Mouse (Mus musculus) layer of hippocampus, adult 18-20 months (tissue): ENCODE measurements at regions not wholly inside any gene's neighbourhood (a gene's known extent, or its start where the extent isn't known, plus 50 kb on each side); places are given as distances from the start of the nearest gene placed in this dataset.

Experiments
- DNase-seq, 2 experiments: peaks; one replicate each; pipeline ENCODE4 v3.0.0; 2022; ENCODE audit warnings: low spot score in 2 of 2

GRCm38 (mm10) chr5:91198620-91199019, 59.2 kb downstream of the Areg start:
- DNase-seq = peak; percentile 5 to 59

- no peak for DNase-seq
Observed at GRCm38 (mm10) chr5:91200448-91200847, 61.0 kb downstream of the Areg start.

GRCm38 (mm10) chr5:91204225-91205005, 65.0 kb downstream of the Areg start:
- DNase-seq = no peak

- no peak for DNase-seq
Observed at GRCm38 (mm10) chr5:91205350-91205880, 66.0 kb downstream of the Areg start.

GRCm38 (mm10) chr5:91206569-91207490, 67.4 kb downstream of the Areg start:
- DNase-seq = no peak

GRCm38 (mm10) chr5:91220174-91220573, 80.8 kb downstream of the Areg start:
- no peak for DNase-seq

- no peak for DNase-seq
Observed at GRCm38 (mm10) chr5:91241656-91242055, 102.3 kb downstream of the Areg start.

GRCm38 (mm10) chr5:91247444-91247843, 108.0 kb downstream of the Areg start:
- no peak for DNase-seq

GRCm38 (mm10) chr5:91261895-91262294, 122.5 kb downstream of the Areg start:
- no peak for DNase-seq

GRCm38 (mm10) chr5:91262526-91262925, 123.1 kb downstream of the Areg start:
- no peak for DNase-seq

- peak in 1 of 2 experiments; percentile 22 for DNase-seq
Observed at GRCm38 (mm10) chr5:91270747-91271146, 131.3 kb downstream of the Areg start.

GRCm38 (mm10) chr5:91271416-91271815, 131.4 kb downstream of the Btc start:
- no peak for DNase-seq

- no peak for DNase-seq
Observed at GRCm38 (mm10) chr5:91274411-91274810, 128.4 kb downstream of the Btc start.

- DNase-seq = no peak
Observed at GRCm38 (mm10) chr5:91278466-91278865, 124.3 kb downstream of the Btc start.

- no peak for DNase-seq
Observed at GRCm38 (mm10) chr5:91279464-91279863, 123.3 kb downstream of the Btc start.

GRCm38 (mm10) chr5:91282969-91283368, 119.8 kb downstream of the Btc start:
- no peak for DNase-seq

GRCm38 (mm10) chr5:91293073-91293472, 109.7 kb downstream of the Btc start:
- no peak for DNase-seq

GRCm38 (mm10) chr5:91294957-91295356, 107.8 kb downstream of the Btc start:
- no peak for DNase-seq

GRCm38 (mm10) chr5:91297068-91297467, 105.7 kb downstream of the Btc start:
- peak in 1 of 2 experiments; percentile 42 for DNase-seq

- no peak for DNase-seq
Observed at GRCm38 (mm10) chr5:91302114-91302513, 100.7 kb downstream of the Btc start.

- no peak for DNase-seq
Observed at GRCm38 (mm10) chr5:91302943-91303342, 99.9 kb downstream of the Btc start.

- no peak for DNase-seq
Observed at GRCm38 (mm10) chr5:91303702-91304101, 99.1 kb downstream of the Btc start.
